Mouse (Mus musculus): ENCODE data around the gene Cav1. TPM values are rescaled to one million over a fixed set of nuclear protein-coding genes. Genes with fewer than 3 reads are reported as not detected.

Gene Cav1
- total and polyA plus RNA-seq, 2 experiments from 2014 or later: 26.1 to 73.3 TPM

DNA sequence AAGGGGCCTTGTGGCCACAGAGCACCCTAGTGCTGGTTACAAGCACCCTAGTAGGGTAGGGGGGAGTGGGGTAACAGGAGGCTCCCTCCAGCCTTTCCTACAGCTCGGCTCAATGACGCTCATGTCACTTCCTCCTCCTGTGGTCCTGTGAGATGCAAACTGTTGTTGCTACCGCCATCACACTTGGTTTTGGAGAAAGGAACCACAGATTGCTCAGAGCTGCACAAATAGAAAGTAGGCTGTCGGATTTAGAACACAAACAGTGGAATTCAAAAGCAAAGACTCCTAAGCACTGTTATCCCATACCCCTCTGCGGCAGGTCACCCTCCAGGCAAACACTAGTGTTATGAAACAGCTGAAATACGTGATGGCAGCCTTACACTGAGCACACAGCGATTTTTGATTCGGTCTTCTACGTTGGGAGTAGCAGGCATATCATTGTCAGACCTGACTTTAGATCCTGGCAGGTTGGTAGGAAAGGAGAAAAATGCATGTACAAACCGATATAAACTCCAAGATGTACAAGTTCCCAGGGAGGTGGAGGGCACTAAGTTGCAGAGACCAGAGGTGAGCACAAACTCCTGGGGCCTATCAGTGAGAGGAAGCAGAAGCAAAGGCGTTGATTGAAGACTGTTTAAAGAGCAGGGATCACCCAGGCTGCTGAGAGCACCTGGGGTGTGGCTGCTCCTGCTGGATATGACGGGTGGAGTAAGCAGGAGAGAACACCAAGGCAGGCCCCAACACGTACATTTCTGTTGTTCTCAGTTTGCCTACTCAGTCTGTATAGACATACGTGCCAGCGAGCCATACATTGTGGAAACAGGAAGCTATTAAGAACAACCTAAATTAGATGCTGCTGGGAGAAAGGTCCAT, 10.4 kb downstream of the Cav1 start:
- DNase-seq (ENCODE audit: low spot score): no peak
- H3K27me3 ChIP-seq (ENCODE audit: insufficient read depth, low read length): no peaks in the 10 kb centered on the region
- H3K4me1 ChIP-seq (ENCODE audit: insufficient read depth, low read length): no peaks in the 10 kb centered on the region
- WGBS: 81% methylated on average over 15 of the region's 15 CpGs
- H3K4me3 ChIP-seq (ENCODE audit: low read length): no peak overlapping the region
- no peak overlapping the region for H3K4me2 ChIP-seq (ENCODE audit: low read depth, low read length)
- H3K36me3 ChIP-seq (ENCODE audit: insufficient read depth, low read length): no peaks in the 10 kb centered on the region
- ATAC-seq: no peak
- no peak overlapping the region for H3K27ac ChIP-seq
- H3K9ac ChIP-seq (replicated peaks; ENCODE audit: low read length): no peak overlapping the region
- no peak for TF ChIP-seq CTCF (IDR thresholded peaks at IDR 0.05; ENCODE audit: low read depth)
- no peaks in the 10 kb centered on the region for H3K9me3 ChIP-seq (ENCODE audit: low read length)

DNA sequence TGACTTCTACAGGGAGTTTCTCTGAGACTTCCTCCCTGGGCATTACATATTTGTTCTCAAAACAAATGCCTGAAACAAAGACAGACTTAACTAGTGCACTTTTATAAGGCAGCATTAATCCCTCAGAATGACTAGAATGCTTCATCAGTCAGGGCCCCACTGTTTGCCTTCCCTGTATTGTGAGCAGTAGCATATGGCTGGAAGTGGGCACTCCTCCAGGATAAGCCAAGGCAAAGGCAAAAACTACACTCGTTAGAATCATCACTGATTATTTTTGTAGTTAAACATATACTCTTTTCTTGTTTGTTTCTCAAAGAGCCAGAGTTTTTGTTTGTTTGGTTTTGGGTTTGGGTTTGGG, 11.0 kb downstream of the Cav1 start:
- TF ChIP-seq CTCF (IDR thresholded peaks at IDR 0.05; ENCODE audit: low read depth): no peak
- Histone ChIP-seq H3K9ac (replicated peaks; ENCODE audit: low read length) (no peak overlapping the region), H3K36me3 (ENCODE audit: insufficient read depth, low read length) (no peaks in the 10 kb centered on the region), H3K4me3 (ENCODE audit: low read length) (no peak overlapping the region), H3K27ac (no peak overlapping the region), H3K4me2 (ENCODE audit: low read depth, low read length) (no peak overlapping the region), H3K9me3 (ENCODE audit: low read length) (no peaks in the 10 kb centered on the region), H3K4me1 (ENCODE audit: insufficient read depth, low read length) (no peaks in the 10 kb centered on the region), H3K27me3 (ENCODE audit: insufficient read depth, low read length) (no peaks in the 10 kb centered on the region)
- 24% methylated on average over 1 of the region's 1 CpGs for WGBS
- DNase-seq (ENCODE audit: low spot score): no peak
- no peak for ATAC-seq

DNA sequence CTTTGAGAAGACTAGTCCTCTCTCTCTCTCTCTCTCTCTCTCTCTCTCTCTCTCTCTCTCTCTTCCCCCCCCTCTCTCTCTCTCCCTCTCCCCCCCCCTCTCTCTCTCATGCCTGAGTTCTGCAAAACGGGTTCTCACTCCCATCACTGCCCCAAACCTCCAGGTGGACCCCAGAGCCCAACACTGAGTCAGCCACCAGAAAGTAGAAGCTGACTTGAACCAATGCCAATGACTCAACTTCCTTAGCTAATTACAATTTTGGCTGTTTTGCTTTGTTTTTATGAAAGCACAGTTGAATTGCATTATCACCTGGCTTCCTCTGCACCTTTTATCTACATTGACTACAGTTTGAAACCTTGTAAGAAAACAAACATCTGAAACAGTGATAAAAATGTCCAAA, 11.8 kb downstream of the Cav1 start:
- Histone ChIP-seq H3K36me3 (ENCODE audit: insufficient read depth, low read length) (no peaks in the 10 kb centered on the region), H3K9ac (replicated peaks; ENCODE audit: low read length) (no peak overlapping the region), H3K4me2 (ENCODE audit: low read depth, low read length) (no peak overlapping the region), H3K27ac (no peak overlapping the region), H3K4me3 (ENCODE audit: low read length) (no peak overlapping the region), H3K4me1 (ENCODE audit: insufficient read depth, low read length) (no peaks in the 10 kb centered on the region), H3K9me3 (ENCODE audit: low read length) (no peaks in the 10 kb centered on the region), H3K27me3 (ENCODE audit: insufficient read depth, low read length) (no peaks in the 10 kb centered on the region)
- DNase-seq (ENCODE audit: low spot score) (no peak), ATAC-seq (no peak)
- no peak for TF ChIP-seq CTCF (IDR thresholded peaks at IDR 0.05; ENCODE audit: low read depth)
- 75% methylated on average over 1 of the region's 1 CpGs for WGBS

DNA sequence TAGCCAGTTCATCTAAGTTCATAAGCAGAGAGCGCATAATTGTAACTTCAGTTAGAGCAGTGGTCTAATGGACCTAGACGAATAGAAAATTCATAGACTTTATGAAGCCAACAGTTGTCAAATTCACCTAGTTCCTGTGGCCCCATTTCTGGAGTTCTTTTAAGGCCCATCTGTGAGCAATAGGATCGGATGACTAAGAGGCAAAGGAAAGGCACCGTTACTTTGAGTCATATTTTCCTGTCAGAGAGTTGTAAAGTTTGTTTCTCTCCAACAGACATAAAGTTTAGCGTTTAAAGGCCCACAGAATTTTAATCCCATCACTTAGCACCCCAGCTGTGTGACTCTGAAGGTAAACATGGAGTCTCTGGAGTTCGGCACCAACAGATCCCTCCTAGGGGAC, 15.8 kb downstream of the Cav1 start:
- ATAC-seq (no peak), DNase-seq (ENCODE audit: low spot score) (no peak)
- Histone ChIP-seq H3K36me3 (ENCODE audit: insufficient read depth, low read length) (no peaks in the 10 kb centered on the region), H3K4me1 (ENCODE audit: insufficient read depth, low read length) (no peaks in the 10 kb centered on the region), H3K27ac (no peak overlapping the region), H3K4me3 (ENCODE audit: low read length) (no peak overlapping the region), H3K9me3 (ENCODE audit: low read length) (no peaks in the 10 kb centered on the region), H3K4me2 (ENCODE audit: low read depth, low read length) (no peak overlapping the region), H3K9ac (replicated peaks; ENCODE audit: low read length) (no peak overlapping the region), H3K27me3 (ENCODE audit: insufficient read depth, low read length) (no peaks in the 10 kb centered on the region)
- no peak for TF ChIP-seq CTCF (IDR thresholded peaks at IDR 0.05; ENCODE audit: low read depth)
- 86% methylated on average over 6 of the region's 6 CpGs for WGBS

- no peaks in the 10 kb centered on the region for H3K36me3 ChIP-seq (ENCODE audit: insufficient read depth, low read length)
- WGBS: 56% methylated on average over 11 of the region's 11 CpGs
- DNase-seq (ENCODE audit: low spot score) (no peak), ATAC-seq (no peak)
- H3K4me3 ChIP-seq (ENCODE audit: low read length): no peak overlapping the region
- TF ChIP-seq CTCF (IDR thresholded peaks at IDR 0.05; ENCODE audit: low read depth): no peak
- H3K9ac ChIP-seq (replicated peaks; ENCODE audit: low read length): no peak overlapping the region
- H3K27me3 ChIP-seq (ENCODE audit: insufficient read depth, low read length): no peaks in the 10 kb centered on the region
- no peak overlapping the region for H3K27ac ChIP-seq
- no peaks in the 10 kb centered on the region for H3K9me3 ChIP-seq (ENCODE audit: low read length)
- no peaks in the 10 kb centered on the region for H3K4me1 ChIP-seq (ENCODE audit: insufficient read depth, low read length)
- H3K4me2 ChIP-seq (ENCODE audit: low read depth, low read length): no peak overlapping the region
Observed at GRCm38 (mm10) chr6:17327216-17327615, 21.1 kb downstream of the Cav1 start.

DNA sequence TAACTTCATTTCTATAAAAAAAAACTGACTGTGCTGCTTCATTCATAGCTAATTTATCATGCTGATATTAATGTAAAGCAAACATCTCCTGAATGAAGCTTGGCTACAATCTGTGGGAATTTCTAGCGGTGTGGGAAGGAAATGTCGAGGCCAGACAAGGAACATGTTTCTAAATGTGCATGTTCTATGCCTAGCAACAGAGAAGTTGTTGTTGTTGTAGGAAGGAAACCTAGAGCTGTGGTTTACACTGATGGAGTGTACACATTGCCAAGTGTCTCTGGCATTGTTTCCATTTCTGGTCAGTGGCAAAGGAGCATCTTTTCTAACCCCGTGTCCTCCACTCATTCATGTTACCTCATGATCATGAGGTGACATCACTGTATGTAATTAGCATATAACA, 23.7 kb downstream of the Cav1 start:
- WGBS: 72% methylated on average over 3 of the region's 3 CpGs
- no peaks in the 10 kb centered on the region for H3K9me3 ChIP-seq (ENCODE audit: low read length)
- no peak overlapping the region for H3K27ac ChIP-seq
- no peaks in the 10 kb centered on the region for H3K27me3 ChIP-seq (ENCODE audit: insufficient read depth, low read length)
- no peak for TF ChIP-seq CTCF (IDR thresholded peaks at IDR 0.05; ENCODE audit: low read depth)
- H3K4me2 ChIP-seq (ENCODE audit: low read depth, low read length): no peak overlapping the region
- H3K4me3 ChIP-seq (ENCODE audit: low read length): no peak overlapping the region
- no peak for ATAC-seq
- no peak for DNase-seq (ENCODE audit: low spot score)
- no peak overlapping the region for H3K9ac ChIP-seq (replicated peaks; ENCODE audit: low read length)
- no peaks in the 10 kb centered on the region for H3K4me1 ChIP-seq (ENCODE audit: insufficient read depth, low read length)
- H3K36me3 ChIP-seq (ENCODE audit: insufficient read depth, low read length): no peaks in the 10 kb centered on the region

DNA sequence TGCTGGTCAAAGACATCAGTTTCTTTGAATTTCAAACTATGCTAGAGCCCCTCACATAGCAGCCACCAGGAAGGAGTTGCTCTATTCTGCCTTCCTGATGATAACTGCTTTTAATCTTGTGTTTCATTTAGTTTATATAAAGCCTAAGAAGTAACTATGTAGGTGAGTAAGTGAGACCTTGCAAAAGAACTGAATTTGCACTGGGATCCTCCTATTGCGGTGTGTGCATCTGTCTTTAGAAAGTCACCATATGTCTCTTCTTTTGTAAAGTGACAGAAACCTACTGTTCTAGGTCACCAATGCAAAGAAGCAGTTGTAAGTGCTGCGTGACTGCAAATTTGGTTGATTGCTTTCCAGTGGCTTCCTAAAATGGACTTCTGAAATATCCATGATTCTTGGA, 31.6 kb downstream of the Cav1 start:
- Histone ChIP-seq H3K4me1 (ENCODE audit: insufficient read depth, low read length) (no peaks in the 10 kb centered on the region), H3K4me3 (ENCODE audit: low read length) (no peak overlapping the region), H3K4me2 (ENCODE audit: low read depth, low read length) (no peak overlapping the region), H3K27ac (no peak overlapping the region), H3K9me3 (ENCODE audit: low read length) (no peaks in the 10 kb centered on the region), H3K36me3 (ENCODE audit: insufficient read depth, low read length) (no peaks in the 10 kb centered on the region), H3K27me3 (ENCODE audit: insufficient read depth, low read length) (no peaks in the 10 kb centered on the region), H3K9ac (replicated peaks; ENCODE audit: low read length) (no peak overlapping the region)
- 70% methylated on average over 2 of the region's 2 CpGs for WGBS
- no peak for TF ChIP-seq CTCF (IDR thresholded peaks at IDR 0.05; ENCODE audit: low read depth)
- DNase-seq (ENCODE audit: low spot score) (no peak), ATAC-seq (no peak)
